In the genomic region with DNA sequence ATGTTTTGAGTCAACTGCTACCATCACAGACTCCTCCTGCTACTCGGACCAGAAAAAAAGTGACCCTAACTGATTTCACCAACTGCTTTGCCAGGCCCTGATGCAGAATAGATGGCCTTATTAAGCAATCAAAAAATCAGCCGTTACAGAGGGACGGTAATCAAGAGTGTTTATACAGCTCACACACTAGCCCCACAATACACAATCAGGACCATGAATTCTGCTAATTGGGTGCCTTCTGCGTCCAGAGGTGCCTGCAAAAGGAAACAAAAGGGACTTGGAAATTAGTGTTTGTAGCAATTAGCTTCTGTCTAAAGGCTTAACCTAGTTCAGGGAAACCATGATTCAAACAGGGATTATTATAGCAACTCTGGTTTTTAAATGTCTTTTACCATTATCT, we compare ENCODE assay signal across 19 mouse cellular contexts.
DNase-seq lines count a peak whose midpoint lies in the region; ATAC-seq lines count a peak whose summit lies in the region.
"Had no signal": no experiment of that assay in that cellular context is flagged by ENCODE, and none has a peak within 500 bp of the region (broad histone marks: within the 10 kb centered on the region; RNA-seq: fewer than 3 reads in every experiment).

No protein-coding gene starts in this region.

- H3K36me3 ChIP-seq in forebrain, embryonic 11.5 days (ENCODE audit: control insufficient read depth, insufficient read depth, low read length) = no peaks in the 10 kb centered on the region
- no peaks in the 10 kb centered on the region for H3K36me3 ChIP-seq in hindbrain, embryonic 14.5 days (replicated peaks; ENCODE audit: control insufficient read depth, insufficient read depth)
- H3K36me3 ChIP-seq: intestine, embryonic 15.5 days; limb, embryonic 12.5 days; liver, embryonic 12.5 days had no signal

- 6% methylated on average over 4 of the region's 4 CpGs for WGBS in forebrain, embryonic 11.5 days
- WGBS in hindbrain, embryonic 14.5 days = 11% methylated on average over 4 of the region's 4 CpGs

- no peaks in the 10 kb centered on the region for H3K9me3 ChIP-seq in forebrain, embryonic 11.5 days (ENCODE audit: control insufficient read depth, low read length)
- H3K9me3 ChIP-seq in hindbrain, embryonic 14.5 days (ENCODE audit: control insufficient read depth, low read length) = no peaks in the 10 kb centered on the region
- H3K9me3 ChIP-seq: intestine, embryonic 15.5 days; limb, embryonic 12.5 days; liver, embryonic 12.5 days; megakaryocyte, embryonic 14.5 days had no signal

- DNase-seq in layer of hippocampus, adult 9-11 months = peak; percentile 7
- no peak for DNase-seq in layer of hippocampus, adult 8-10 months (ENCODE audit: low spot score in 2 of 2)
- peak; percentile 11 for DNase-seq in brain, adult 2 months (ENCODE audit: low read depth, low spot score)
- peak; percentile 64 for DNase-seq in forebrain, embryonic 11.5 days (ENCODE audit: low spot score)
- no peak for DNase-seq in hindbrain, embryonic 14.5 days (ENCODE audit: low spot score)
- no peak for DNase-seq in cerebellum, adult 9-10 months
- DNase-seq in thymus, postnatal 36 days = no peak
- DNase-seq in ovary, postnatal 36 days (ENCODE audit: low spot score) = no peak
- DNase-seq: cerebellum, postnatal 14 days; heart, adult 18-20 months; heart, postnatal 4 days; kidney, postnatal 4 days; lung, adult 2 months; spleen, adult 18-20 months; thymus, adult 18-20 months had no signal

- H3K27ac ChIP-seq in forebrain, embryonic 11.5 days (ENCODE audit: low read depth, low read length) = no peak overlapping the region
- H3K27ac ChIP-seq in hindbrain, embryonic 14.5 days = 0 out of 2 replicates have a peak overlapping the region, but pooled peaks have one; percentile 29
- H3K27ac ChIP-seq: intestine, embryonic 15.5 days; limb, embryonic 12.5 days; liver, embryonic 12.5 days had no signal

- H3K4me2 ChIP-seq in forebrain, embryonic 11.5 days (ENCODE audit: low read depth, low read length, severe bottlenecking) = no peak overlapping the region
- H3K4me2 ChIP-seq in hindbrain, embryonic 14.5 days (replicated peaks) = no peak overlapping the region
- H3K4me2 ChIP-seq: intestine, embryonic 15.5 days; limb, embryonic 12.5 days; liver, embryonic 12.5 days had no signal

- H3K4me1 ChIP-seq in forebrain, embryonic 11.5 days (replicated peaks; ENCODE audit: control insufficient read depth, insufficient read depth, low read length) = peaks cover 7% of the 10 kb centered on the region; the same call in 1 of the 2 replicates
- peaks cover 13% of the 10 kb centered on the region; the same call in 1 of the 2 replicates for H3K4me1 ChIP-seq in hindbrain, embryonic 14.5 days (replicated peaks; ENCODE audit: control insufficient read depth, insufficient read depth, low read length)
- H3K4me1 ChIP-seq: intestine, embryonic 15.5 days; limb, embryonic 12.5 days; liver, embryonic 12.5 days; megakaryocyte, embryonic 14.5 days had no signal

- no peak overlapping the region for H3K9ac ChIP-seq in forebrain, embryonic 11.5 days (ENCODE audit: low read length)
- no peak overlapping the region for H3K9ac ChIP-seq in hindbrain, embryonic 14.5 days
- H3K9ac ChIP-seq: intestine, embryonic 15.5 days; limb, embryonic 12.5 days; liver, embryonic 12.5 days had no signal

- ATAC-seq in forebrain, embryonic 11.5 days (replicated peaks; ENCODE audit: low FRiP score) = peak; percentile 90
- peak; percentile 37; the same call in 1 of the 2 replicates for ATAC-seq in hindbrain, embryonic 14.5 days (ENCODE audit: low FRiP score)
- ATAC-seq: intestine, embryonic 15.5 days; liver, embryonic 12.5 days had no signal

- peaks cover 33% of the 10 kb centered on the region for H3K27me3 ChIP-seq in forebrain, embryonic 11.5 days (ENCODE audit: control insufficient read depth, insufficient read depth, low read length)
- H3K27me3 ChIP-seq in hindbrain, embryonic 14.5 days (ENCODE audit: control insufficient read depth, insufficient read depth, low read length) = no peaks in the 10 kb centered on the region
- H3K27me3 ChIP-seq: intestine, embryonic 15.5 days; limb, embryonic 12.5 days; liver, embryonic 12.5 days; megakaryocyte, embryonic 14.5 days had no signal

- H3K4me3 ChIP-seq in forebrain, embryonic 11.5 days (ENCODE audit: low read depth, low read length) = no peak overlapping the region
- no peak overlapping the region for H3K4me3 ChIP-seq in hindbrain, embryonic 14.5 days (replicated peaks; ENCODE audit: low read length)
- H3K4me3 ChIP-seq: intestine, embryonic 15.5 days; limb, embryonic 12.5 days; liver, embryonic 12.5 days; megakaryocyte, embryonic 14.5 days had no signal

Comparison
In these comparisons a context has a peak if more than half of its experiments do, and no peak if none do; other contexts are left out.
1. DNase-seq: peak in layer of hippocampus, adult 9-11 months (single experiment), brain, adult 2 months (single experiment) and forebrain, embryonic 11.5 days (single experiment); none in layer of hippocampus, adult 8-10 months (0 of 2), hindbrain, embryonic 14.5 days (single experiment), cerebellum, adult 9-10 months (single experiment), thymus, postnatal 36 days (0 of 2) and ovary, postnatal 36 days (single experiment).